Mouse (Mus musculus) MEL (cell line): ENCODE data around the gene Dennd6a. TPM values are rescaled to one million over a fixed set of nuclear protein-coding genes. Genes with fewer than 3 reads are reported as not detected.

Experiments used
- DNase-seq: peaks from one replicate; pipeline ENCODE4 v3.0.0; 2011; ENCODE audit warnings: low read depth, low spot score
- H3K27ac ChIP-seq: 2 replicates; pipeline ENCODE4 v1.5.1; 2012; ENCODE audit warnings: low read depth, mild to moderate bottlenecking, control low read depth, low read length, moderate library complexity; ENCODE audit not compliant: control insufficient read depth
- H3K27me3 ChIP-seq, 2 experiments: fragments of 150-350 bp in 1 of 2; sonication (generic) in 1 of 2; 2 replicates each; pipeline ENCODE4 v1.6.1; 2012; ENCODE audit warnings: low read length in 2 of 2, mild to moderate bottlenecking in 2 of 2, improper control_type of control experiment in 1 of 2, moderate library complexity in 1 of 2; ENCODE audit not compliant: insufficient read depth in 2 of 2, control insufficient read depth in 1 of 2
- H3K36me3 ChIP-seq, 2 experiments: 2 replicates each; pipeline ENCODE4 v1.6.1; 2012 to 2014; ENCODE audit warnings: low read length in 2 of 2, improper control_type of control experiment in 1 of 2, inconsistent platforms in 1 of 2, mild to moderate bottlenecking in 1 of 2; ENCODE audit not compliant: insufficient read depth in 2 of 2, control insufficient read depth in 1 of 2
- H3K4me1 ChIP-seq, 2 experiments: fragments of 150-350 bp in 1 of 2; sonication (generic) in 1 of 2; 2 replicates each; pipeline ENCODE4 v1.6.1; 2012; ENCODE audit warnings: low read length in 2 of 2, improper control_type of control experiment in 1 of 2, mild to moderate bottlenecking in 1 of 2; ENCODE audit not compliant: insufficient read depth in 2 of 2, control insufficient read depth in 1 of 2
- H3K4me3 ChIP-seq, 2 experiments: fragments of 150-350 bp in 1 of 2; sonication (generic) in 1 of 2; 2 replicates each; pipeline ENCODE4 v1.5.1; 2012; ENCODE audit warnings: low read depth in 2 of 2, low read length in 2 of 2, mild to moderate bottlenecking in 2 of 2, moderate library complexity in 2 of 2, control low read depth in 1 of 2, improper control_type of control experiment in 1 of 2; ENCODE audit not compliant: control insufficient read depth in 1 of 2, insufficient read depth in 1 of 2
- H3K79me2 ChIP-seq: 2 replicates; pipeline ENCODE4 v1.6.1; 2012; ENCODE audit warnings: mild to moderate bottlenecking, low read length, moderate library complexity; ENCODE audit not compliant: control insufficient read depth, poor library complexity, insufficient read depth
- H3K9ac ChIP-seq: 2 replicates; pipeline ENCODE4 v1.6.1; 2012; ENCODE audit warnings: low read depth, mild to moderate bottlenecking, control low read depth, low read length, moderate library complexity; ENCODE audit not compliant: control insufficient read depth, poor library complexity, severe bottlenecking
- H3K9me3 ChIP-seq: fragments of 150-350 bp; sonication (generic); replicated peaks from 2 replicates; pipeline ENCODE4 v1.6.1; 2012; ENCODE audit warnings: mild to moderate bottlenecking, low read length, improper control_type of control experiment, moderate library complexity; ENCODE audit not compliant: insufficient read depth
- E2F4 ChIP-seq: IDR thresholded peaks from 2 replicates; pipeline ENCODE4 v1.6.1; 2011; ENCODE audit warnings: low read depth, low read length, improper control_type of control experiment, borderline replicate concordance
- EP300 ChIP-seq, 2 experiments: IDR thresholded peaks; 2 replicates each; pipeline ENCODE4 v1.6.1; 2011; ENCODE audit warnings: improper control_type of control experiment in 2 of 2, low read length in 2 of 2, low read depth in 1 of 2, mild to moderate bottlenecking in 1 of 2
- GABPA ChIP-seq: IDR thresholded peaks from 2 replicates; pipeline ENCODE4 v1.6.1; 2012; ENCODE audit warnings: low read depth, mild to moderate bottlenecking, inconsistent platforms, low read length, improper control_type of control experiment, moderate library complexity
- GATA1 ChIP-seq: IDR thresholded peaks from 2 replicates; pipeline ENCODE4 v1.6.1; 2011; ENCODE audit warnings: low read depth, low read length, improper control_type of control experiment
- JUND ChIP-seq: IDR thresholded peaks from 2 replicates; pipeline ENCODE4 v1.6.1; 2011; ENCODE audit warnings: low read depth, mild to moderate bottlenecking, improper control_type of control experiment, low read length
- MAFK ChIP-seq: IDR thresholded peaks from 2 replicates; pipeline ENCODE4 v1.6.1; 2011; ENCODE audit warnings: low read depth, mild to moderate bottlenecking, low read length, improper control_type of control experiment, borderline replicate concordance
- MAX ChIP-seq: IDR thresholded peaks from 2 replicates; pipeline ENCODE4 v1.6.1; 2011; ENCODE audit warnings: low read length, improper control_type of control experiment
- NELFE ChIP-seq: IDR thresholded peaks from 2 replicates; pipeline ENCODE4 v1.6.1; 2011; ENCODE audit warnings: low read depth, low read length, improper control_type of control experiment
- RAD21 ChIP-seq: IDR thresholded peaks from 2 replicates; pipeline ENCODE4 v1.6.1; 2011; ENCODE audit warnings: mild to moderate bottlenecking, low read depth, low read length, improper control_type of control experiment
- SIN3A ChIP-seq: IDR thresholded peaks from 2 replicates; pipeline ENCODE4 v1.6.1; 2012; ENCODE audit warnings: low read length, improper control_type of control experiment, inconsistent platforms
- SMC3 ChIP-seq: IDR thresholded peaks from 2 replicates; pipeline ENCODE4 v1.6.1; 2011; ENCODE audit warnings: low read depth, low read length, improper control_type of control experiment
- TAL1 ChIP-seq: IDR thresholded peaks from 2 replicates; pipeline ENCODE4 v1.6.1; 2012; ENCODE audit warnings: mild to moderate bottlenecking, inconsistent platforms, low read length, moderate library complexity, mixed read lengths
- TBP ChIP-seq: IDR thresholded peaks from 2 replicates; pipeline ENCODE4 v1.8.0; 2011; ENCODE audit warnings: low read depth, low read length, improper control_type of control experiment
- UBTF ChIP-seq: IDR thresholded peaks from 2 replicates; pipeline ENCODE4 v1.6.1; 2012; ENCODE audit warnings: low read depth, mild to moderate bottlenecking, inconsistent platforms, low read length, improper control_type of control experiment, moderate library complexity, borderline replicate concordance; ENCODE audit not compliant: insufficient read depth
- ZC3H11A ChIP-seq: IDR thresholded peaks from 2 replicates; pipeline ENCODE4 v1.6.1; 2012; ENCODE audit warnings: low read depth, mild to moderate bottlenecking, inconsistent platforms, low read length, improper control_type of control experiment
- polyA plus RNA-seq, 2 experiments: library from polyadenylated mRNA; stranded (reverse) in 1 of 2; unstranded in 1 of 2; fragments of >175 nt in 1 of 2; fragments of >200 nt in 1 of 2; gene quantifications; 2 replicates each; pipeline versions ENCODE4 v1.2.1 to v1.2.4; 2012; ENCODE audit warnings: low replicate concordance in 2 of 2, low read depth in 1 of 2; ENCODE audit not compliant: insufficient read length in 2 of 2, insufficient read depth in 1 of 2, missing spikeins in 1 of 2
- total RNA-seq: library from RNA; depleted of rRNA; stranded (reverse); fragments of 300-350 nt; gene quantifications from 2 replicates; pipeline ENCODE4 v1.2.3, GENCODE M21; 2012

The Dennd6a gene
- total and polyA plus RNA-seq, 3 experiments = 13.1 to 40.0 (median 13.6) TPM

DNA sequence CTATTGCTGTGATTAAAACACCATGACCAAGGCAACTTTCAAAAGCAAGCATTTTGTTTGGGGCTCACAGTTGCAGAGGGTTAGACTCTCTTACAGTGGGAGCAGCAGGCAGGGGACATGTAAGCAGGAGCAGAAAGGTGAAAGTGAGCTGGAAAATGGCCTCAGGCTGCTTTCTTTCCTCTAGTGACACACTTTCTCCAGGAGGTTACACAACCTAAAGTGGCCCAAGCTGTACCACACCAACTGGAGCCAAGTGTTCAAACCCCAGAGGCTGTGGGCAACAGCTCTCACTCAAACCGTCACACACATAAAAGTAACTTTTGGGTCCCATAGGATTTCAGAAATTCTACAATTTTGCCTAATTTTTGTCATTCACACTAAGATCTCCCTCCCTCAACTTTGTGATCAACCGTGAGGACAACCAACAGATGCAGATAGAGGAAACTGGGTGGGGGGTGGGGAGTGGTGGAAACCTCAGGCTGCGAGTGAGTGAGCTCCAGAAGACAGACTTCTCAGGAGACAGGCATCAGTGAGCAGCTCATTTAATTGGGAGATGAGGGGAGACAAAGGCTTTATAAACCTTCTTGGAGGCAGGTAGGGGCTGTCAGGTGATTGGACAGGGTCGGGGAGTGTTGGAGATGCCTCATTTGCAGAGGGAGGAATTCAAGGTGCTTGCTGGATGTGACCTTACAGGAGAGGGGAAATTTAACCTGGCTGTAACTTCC is 1.5 kb upstream of the Dennd6a start:
- no peak for TF ChIP-seq RAD21
- TF ChIP-seq TBP = no peak
- TF ChIP-seq SIN3A = 0 out of 2 replicates have a peak, but pooled peaks have one; percentile 30
- no peak for TF ChIP-seq GABPA
- no peak for TF ChIP-seq MAFK
- H3K9ac ChIP-seq = no peak overlapping the region
- H3K4me1 ChIP-seq = peaks cover 4 to 9% of the 10 kb centered on the region in 2 experiments
- peaks cover 0 to 9% of the 10 kb centered on the region in 2 experiments; a peak in 2 of 4 replicates for H3K36me3 ChIP-seq
- no peak overlapping the region for H3K4me3 ChIP-seq
- H3K27ac ChIP-seq = no peak overlapping the region
- H3K79me2 ChIP-seq = no peaks in the 10 kb centered on the region
- no peaks in the 10 kb centered on the region; a peak in 1 of 4 replicates for H3K27me3 ChIP-seq
- no peaks in the 10 kb centered on the region for H3K9me3 ChIP-seq
- no peak for DNase-seq

GRCm38 (mm10) chr14:26576255-26576780 is 2.7 kb downstream of the Dennd6a start:
- TF ChIP-seq SMC3 (no peak), EP300 (IDR thresholded peaks at IDR 0.05; ENCODE audit: low read depth in 1 of 2, low read length in 2 of 2) (no peak), NELFE (no peak)
- Histone ChIP-seq H3K4me3 (no peak overlapping the region), H3K4me1 (peaks cover 10 to 15% of the 10 kb centered on the region in 2 experiments), H3K9me3 (no peaks in the 10 kb centered on the region), H3K9ac (no peak overlapping the region), H3K27me3 (no peaks in the 10 kb centered on the region), H3K36me3 (peaks cover 0 to 16% of the 10 kb centered on the region in 2 experiments; a peak in 2 of 4 replicates), H3K79me2 (peaks cover 11% of the 10 kb centered on the region), H3K27ac (no peak overlapping the region)
- DNase-seq = no peak

DNA sequence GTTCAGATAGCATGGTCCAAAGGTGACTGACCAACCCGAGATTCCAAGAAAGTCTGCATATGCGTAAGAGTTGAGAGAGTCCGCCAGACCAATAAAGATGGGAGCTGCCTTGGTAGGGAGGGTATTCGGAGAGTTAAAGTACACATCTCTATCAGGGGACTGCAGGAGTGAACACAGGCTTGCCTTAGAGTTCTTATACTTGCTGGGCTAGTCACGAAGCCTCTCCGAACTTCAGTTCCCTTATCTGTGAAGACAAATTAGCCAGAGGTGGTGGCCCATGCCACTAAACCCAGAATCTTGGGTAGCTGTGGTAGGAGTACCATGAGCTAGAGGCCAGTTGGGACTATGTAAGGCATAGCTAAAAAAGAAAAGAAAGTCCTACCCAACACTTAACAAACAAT is 5.1 kb downstream of the Dennd6a start:
- H3K4me3 ChIP-seq = peak overlapping the region; percentile 37 to 54
- H3K4me1 ChIP-seq = peaks cover 7 to 10% of the 10 kb centered on the region in 2 experiments
- H3K79me2 ChIP-seq = peaks cover 19% of the 10 kb centered on the region
- H3K9ac ChIP-seq = peak overlapping the region; percentile 57
- no peaks in the 10 kb centered on the region for H3K27me3 ChIP-seq
- DNase-seq = peak; percentile 74
- no peaks in the 10 kb centered on the region for H3K9me3 ChIP-seq
- peak overlapping the region; percentile 47 for H3K27ac ChIP-seq
- peaks cover 0 to 8% of the 10 kb centered on the region in 2 experiments; a peak in 2 of 4 replicates for H3K36me3 ChIP-seq
- TF ChIP-seq TBP = no peak
- TF ChIP-seq TAL1 = peak; percentile 42
- TF ChIP-seq UBTF = no peak
- no peak for TF ChIP-seq ZC3H11A
- no peak; the same call in 1 of the 2 replicates for TF ChIP-seq GATA1
- TF ChIP-seq MAX = no peak
- no peak for TF ChIP-seq JUND
- TF ChIP-seq E2F4 = no peak
- TF ChIP-seq MAFK = no peak
- TF ChIP-seq SIN3A = no peak
- TF ChIP-seq SMC3 = 0 out of 2 replicates have a peak, but pooled peaks have one; percentile 6
- TF ChIP-seq, all 39 proteins: peak for 2
